Mouse (Mus musculus): ENCODE measurements around the gene Zfyve9. TPM values are rescaled to one million over a fixed set of nuclear protein-coding genes. Genes with fewer than 3 reads are reported as not detected.
A peak's percentile ranks its signal among the peaks of the same experiment; 100 is the strongest.

Gene Zfyve9
- total and polyA plus RNA-seq, 2 experiments: 2.1 to 15.4 TPM

DNA sequence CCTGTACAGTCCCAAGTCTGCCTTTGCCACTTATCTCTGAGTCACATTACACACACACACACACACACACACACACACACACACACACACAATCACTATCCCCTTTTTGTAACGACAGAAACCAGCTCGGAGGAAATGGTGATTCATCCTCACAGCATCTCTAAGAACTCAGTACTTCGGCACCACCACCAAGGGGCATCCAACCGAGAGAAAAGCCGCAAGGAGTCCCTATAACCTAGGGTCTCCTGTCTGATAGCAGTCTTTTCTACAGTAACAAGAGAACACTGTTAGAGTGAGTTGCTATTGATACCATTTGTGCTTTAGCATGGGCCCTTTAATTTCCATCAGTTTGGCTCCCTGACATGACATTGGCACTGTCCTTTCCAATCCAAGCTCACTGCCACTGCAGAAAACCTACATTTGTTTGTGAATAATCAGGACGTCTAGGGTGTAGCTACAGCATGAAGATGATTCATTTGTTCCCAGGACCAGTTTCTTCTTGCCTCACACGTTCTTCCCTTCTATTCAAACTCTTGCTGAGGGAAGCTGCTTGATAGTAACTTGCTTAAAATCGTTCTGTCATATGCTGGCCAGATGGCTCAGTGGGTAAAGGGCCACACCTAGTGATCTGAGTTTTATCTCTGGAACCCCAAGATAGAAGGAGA lies 2.0 kb upstream of the Zfyve9 start:
- peaks cover 2% of the 10 kb centered on the region; the same call in 1 of the 2 replicates for H3K4me1 ChIP-seq (ENCODE audit: control insufficient read depth, insufficient read depth, low read length)

DNA sequence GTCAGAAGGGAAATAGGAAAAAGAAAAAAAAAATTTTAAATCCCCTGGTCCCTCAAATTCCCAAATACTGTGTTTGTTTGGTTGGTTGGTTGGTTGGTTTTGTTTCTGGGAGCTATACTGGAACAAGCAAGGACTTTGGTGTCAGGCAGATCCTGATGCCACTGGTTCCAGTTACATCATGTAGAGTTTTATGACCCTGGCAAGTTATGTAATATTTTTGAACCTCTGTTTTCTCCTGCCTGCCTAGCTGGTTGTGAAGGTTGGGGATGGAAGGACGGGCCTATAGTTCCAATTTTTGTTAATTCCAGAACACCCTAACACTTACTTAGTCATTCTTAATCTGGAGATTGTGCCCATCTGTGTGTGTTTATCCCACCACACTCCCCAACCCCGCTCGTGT lies 998 bp upstream of the Zfyve9 start:
- no peaks in the 10 kb centered on the region for H3K27me3 ChIP-seq (ENCODE audit: control insufficient read depth, insufficient read depth, low read length)
- no peaks in the 10 kb centered on the region for H3K36me3 ChIP-seq (ENCODE audit: control insufficient read depth, insufficient read depth, low read length)
- H3K27ac ChIP-seq (replicated peaks; ENCODE audit: insufficient read depth, low read depth, low read length): peak overlapping the region; percentile 40
- H3K4me1 ChIP-seq (ENCODE audit: control insufficient read depth, insufficient read depth, low read length): peaks cover 2% of the 10 kb centered on the region; the same call in 1 of the 2 replicates
- 50% methylated on average over 3 of the region's 3 CpGs for WGBS
- no peak for TF ChIP-seq CTCF (IDR thresholded peaks at IDR 0.05; ENCODE audit: low read depth, low read length)
- TF ChIP-seq POLR2A (IDR thresholded peaks at IDR 0.05; ENCODE audit: extremely low read depth, insufficient read depth, low read length): no peak
- H3K79me2 ChIP-seq (ENCODE audit: control insufficient read depth, insufficient read depth, low read length): no peaks in the 10 kb centered on the region; the same call in 1 of the 2 replicates
- H3K9ac ChIP-seq (ENCODE audit: low read depth, low read length): no peak overlapping the region
- peak overlapping the region; percentile 36; the same call in 1 of the 2 replicates for H3K4me3 ChIP-seq (ENCODE audit: insufficient read depth, low read depth, low read length)
- DNase-seq (ENCODE audit: extremely low read depth, low read depth, low spot score): peak; percentile 81

More for the DNA sequence above, 2.0 kb upstream of the Zfyve9 start:
- H3K4me3 ChIP-seq (ENCODE audit: insufficient read depth, low read depth, low read length): no peak overlapping the region
- no peaks in the 10 kb centered on the region for H3K36me3 ChIP-seq (ENCODE audit: control insufficient read depth, insufficient read depth, low read length)
- TF ChIP-seq CTCF (IDR thresholded peaks at IDR 0.05; ENCODE audit: low read depth, low read length) (no peak), POLR2A (IDR thresholded peaks at IDR 0.05; ENCODE audit: extremely low read depth, insufficient read depth, low read length) (no peak)
- H3K27me3 ChIP-seq (ENCODE audit: control insufficient read depth, insufficient read depth, low read length): no peaks in the 10 kb centered on the region
- H3K79me2 ChIP-seq (ENCODE audit: control insufficient read depth, insufficient read depth, low read length): no peaks in the 10 kb centered on the region; the same call in 1 of the 2 replicates
- no peak overlapping the region for H3K27ac ChIP-seq (replicated peaks; ENCODE audit: insufficient read depth, low read depth, low read length)
- no peak for DNase-seq (ENCODE audit: extremely low read depth, low read depth, low spot score)
- WGBS: 74% methylated on average over 8 of the region's 8 CpGs
- H3K9ac ChIP-seq (ENCODE audit: low read depth, low read length): no peak overlapping the region

DNA sequence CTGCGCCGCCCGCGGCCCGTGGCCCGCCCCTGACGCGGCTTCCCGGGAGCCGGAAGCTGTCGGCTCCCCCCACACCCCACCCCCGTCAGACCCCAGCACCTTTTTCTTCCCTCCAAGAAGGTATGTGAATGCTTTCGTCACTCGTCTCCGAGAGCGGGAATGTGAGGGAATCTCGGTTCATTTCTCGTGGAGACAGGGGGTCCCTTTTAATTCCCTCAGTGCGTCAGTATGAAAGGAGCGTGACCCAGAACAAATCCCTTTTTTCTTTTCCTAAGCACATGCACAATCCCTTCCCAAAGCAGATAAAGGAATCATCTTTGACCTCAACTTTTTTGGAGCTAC lies 237 bp upstream of the Zfyve9 start:
- H3K27me3 ChIP-seq (ENCODE audit: control insufficient read depth, insufficient read depth, low read length): no peaks in the 10 kb centered on the region
- 3% methylated on average over 16 of the region's 20 CpGs for WGBS
- H3K9ac ChIP-seq (ENCODE audit: low read depth, low read length): peak overlapping the region; percentile 99
- TF ChIP-seq CTCF (IDR thresholded peaks at IDR 0.05; ENCODE audit: low read depth, low read length) (no peak), POLR2A (IDR thresholded peaks at IDR 0.05; ENCODE audit: extremely low read depth, insufficient read depth, low read length) (no peak)
- H3K27ac ChIP-seq (replicated peaks; ENCODE audit: insufficient read depth, low read depth, low read length): peak overlapping the region; percentile 46; the same call in 1 of the 2 replicates
- no peaks in the 10 kb centered on the region; the same call in 1 of the 2 replicates for H3K79me2 ChIP-seq (ENCODE audit: control insufficient read depth, insufficient read depth, low read length)
- H3K4me1 ChIP-seq (ENCODE audit: control insufficient read depth, insufficient read depth, low read length): peaks cover 2% of the 10 kb centered on the region; the same call in 1 of the 2 replicates
- no peaks in the 10 kb centered on the region for H3K36me3 ChIP-seq (ENCODE audit: control insufficient read depth, insufficient read depth, low read length)
- peak overlapping the region; percentile 96 for H3K4me3 ChIP-seq (ENCODE audit: insufficient read depth, low read depth, low read length)
- peak; percentile 43 for DNase-seq (ENCODE audit: extremely low read depth, low read depth, low spot score)

DNA sequence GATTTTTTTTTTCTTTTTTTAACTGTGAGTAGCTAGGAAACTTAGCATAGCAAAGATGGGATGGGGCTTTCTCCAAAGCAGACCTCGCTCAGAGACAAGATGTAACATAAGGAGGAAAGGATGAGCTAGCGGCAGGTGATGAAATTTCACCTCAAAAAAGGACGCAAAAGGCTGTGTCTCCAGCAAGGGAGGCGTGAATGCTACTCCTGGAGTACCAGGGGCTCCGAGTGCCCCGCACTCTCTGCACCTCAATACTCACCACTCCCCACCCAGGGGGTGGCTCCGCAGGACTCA lies 888 bp downstream of the Zfyve9 start:
- Histone ChIP-seq H3K4me3 (ENCODE audit: insufficient read depth, low read depth, low read length) (peak overlapping the region; percentile 96), H3K27ac (replicated peaks; ENCODE audit: insufficient read depth, low read depth, low read length) (peak overlapping the region; percentile 92), H3K9ac (ENCODE audit: low read depth, low read length) (peak overlapping the region; percentile 99), H3K4me1 (ENCODE audit: control insufficient read depth, insufficient read depth, low read length) (peaks cover 2% of the 10 kb centered on the region; the same call in 1 of the 2 replicates), H3K79me2 (ENCODE audit: control insufficient read depth, insufficient read depth, low read length) (no peaks in the 10 kb centered on the region; the same call in 1 of the 2 replicates), H3K27me3 (ENCODE audit: control insufficient read depth, insufficient read depth, low read length) (no peaks in the 10 kb centered on the region), H3K36me3 (ENCODE audit: control insufficient read depth, insufficient read depth, low read length) (no peaks in the 10 kb centered on the region)
- TF ChIP-seq POLR2A (IDR thresholded peaks at IDR 0.05; ENCODE audit: extremely low read depth, insufficient read depth, low read length) (no peak), CTCF (IDR thresholded peaks at IDR 0.05; ENCODE audit: low read depth, low read length) (no peak)
- DNase-seq (ENCODE audit: extremely low read depth, low read depth, low spot score): peak; percentile 51
- 0% methylated on average over 7 of the region's 7 CpGs for WGBS

DNA sequence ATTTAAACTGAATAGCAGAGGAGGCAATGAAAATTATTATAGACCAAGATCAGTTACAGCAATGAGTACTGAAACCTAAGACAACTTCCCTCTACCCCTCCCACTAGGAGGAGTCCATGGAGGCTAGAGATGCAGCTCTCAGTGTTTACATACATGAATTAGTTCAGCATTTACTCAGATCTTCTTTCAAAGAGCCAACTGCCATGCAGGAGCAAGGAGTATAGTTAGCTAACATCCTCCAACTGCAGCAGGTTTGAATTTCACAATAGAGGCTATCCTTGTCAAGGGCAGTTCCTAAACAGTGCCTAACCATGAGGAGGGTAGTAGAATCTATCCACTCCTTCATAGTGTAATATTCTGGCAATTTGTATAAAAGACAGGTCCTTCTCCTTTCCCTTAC lies 12.1 kb downstream of the Zfyve9 start:
- H3K4me3 ChIP-seq (ENCODE audit: insufficient read depth, low read depth, low read length): no peak overlapping the region
- TF ChIP-seq CTCF (IDR thresholded peaks at IDR 0.05; ENCODE audit: low read depth, low read length) (no peak), POLR2A (IDR thresholded peaks at IDR 0.05; ENCODE audit: extremely low read depth, insufficient read depth, low read length) (no peak)
- no peak overlapping the region for H3K9ac ChIP-seq (ENCODE audit: low read depth, low read length)
- peaks cover 6% of the 10 kb centered on the region; the same call in 1 of the 2 replicates for H3K79me2 ChIP-seq (ENCODE audit: control insufficient read depth, insufficient read depth, low read length)
- H3K4me1 ChIP-seq (ENCODE audit: control insufficient read depth, insufficient read depth, low read length): no peaks in the 10 kb centered on the region
- no peaks in the 10 kb centered on the region for H3K27me3 ChIP-seq (ENCODE audit: control insufficient read depth, insufficient read depth, low read length)
- DNase-seq (ENCODE audit: extremely low read depth, low read depth, low spot score): no peak
- H3K36me3 ChIP-seq (ENCODE audit: control insufficient read depth, insufficient read depth, low read length): no peaks in the 10 kb centered on the region
- no peak overlapping the region for H3K27ac ChIP-seq (replicated peaks; ENCODE audit: insufficient read depth, low read depth, low read length)

DNA sequence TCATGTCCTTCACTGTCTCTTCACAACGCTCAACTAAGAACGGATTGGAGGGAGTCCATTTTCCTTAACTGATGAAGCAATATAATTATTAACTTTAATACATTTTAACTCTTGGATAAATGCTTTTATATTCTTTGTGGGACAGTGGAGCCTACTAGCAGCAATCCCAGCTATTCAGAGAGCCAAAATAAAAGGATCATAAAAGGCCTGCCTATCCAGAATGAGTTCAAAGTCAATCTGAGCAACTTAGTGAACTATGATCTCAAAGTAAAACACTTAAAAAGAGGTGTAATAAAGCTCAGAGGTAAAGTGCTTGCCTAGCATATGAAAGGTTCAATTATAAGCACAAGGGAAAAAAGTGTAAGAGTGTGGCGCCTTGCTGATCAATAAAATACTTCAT lies 21.0 kb downstream of the Zfyve9 start:
- DNase-seq (ENCODE audit: extremely low read depth, low read depth, low spot score): peak; percentile 61
- TF ChIP-seq POLR2A (IDR thresholded peaks at IDR 0.05; ENCODE audit: extremely low read depth, insufficient read depth, low read length): no peak
- no peak for TF ChIP-seq CTCF (IDR thresholded peaks at IDR 0.05; ENCODE audit: low read depth, low read length)
- H3K27me3 ChIP-seq (ENCODE audit: control insufficient read depth, insufficient read depth, low read length): no peaks in the 10 kb centered on the region
- no peak overlapping the region for H3K27ac ChIP-seq (replicated peaks; ENCODE audit: insufficient read depth, low read depth, low read length)
- H3K4me3 ChIP-seq (ENCODE audit: insufficient read depth, low read depth, low read length): no peak overlapping the region
- H3K36me3 ChIP-seq (ENCODE audit: control insufficient read depth, insufficient read depth, low read length): no peaks in the 10 kb centered on the region
- H3K79me2 ChIP-seq (ENCODE audit: control insufficient read depth, insufficient read depth, low read length): no peaks in the 10 kb centered on the region; the same call in 1 of the 2 replicates
- 41% methylated on average over 3 of the region's 3 CpGs for WGBS
- H3K4me1 ChIP-seq (ENCODE audit: control insufficient read depth, insufficient read depth, low read length): peaks cover 2% of the 10 kb centered on the region; the same call in 1 of the 2 replicates
- no peak overlapping the region for H3K9ac ChIP-seq (ENCODE audit: low read depth, low read length)
